Mouse (Mus musculus): ENCODE data around the gene Polr3h. TPM values are rescaled to one million over a fixed set of nuclear protein-coding genes. Genes with fewer than 3 reads are reported as not detected.
A peak's percentile ranks its signal among the peaks of the same experiment; 100 is the strongest.

Gene Polr3h
- total RNA-seq, 2 experiments from 2014 or later: 7.9 to 9.1 TPM

- no peak for DNase-seq
Observed at GRCm38 (mm10) chr15:81869985-81870384, 56.1 kb downstream of the Polr3h start.

- DNase-seq: no peak
Observed at GRCm38 (mm10) chr15:81864238-81864637, 61.8 kb downstream of the Polr3h start.

GRCm38 (mm10) chr15:81860471-81861135 lies 65.4 kb downstream of the Polr3h start:
- DNase-seq: peak; percentile 53

- DNase-seq: peak; percentile 88
Observed at GRCm38 (mm10) chr15:81859330-81860255, 66.4 kb downstream of the Polr3h start.

- DNase-seq: peak; percentile 67
Observed at GRCm38 (mm10) chr15:81858517-81859329, 67.3 kb downstream of the Polr3h start, which contains the start of gene Tob2. Gene Tob2 (minus strand): TSS chr15:81858796.

- peak; percentile 94 for DNase-seq
Observed at GRCm38 (mm10) chr15:81858138-81858516, 67.9 kb downstream of the Polr3h start.

- no peak for DNase-seq
Observed at GRCm38 (mm10) chr15:81857724-81858116, 68.3 kb downstream of the Polr3h start.

- no peak for DNase-seq
Observed at GRCm38 (mm10) chr15:81856938-81857723, 68.9 kb downstream of the Polr3h start.

GRCm38 (mm10) chr15:81856030-81856790 lies 69.8 kb downstream of the Polr3h start:
- peak; percentile 84 for DNase-seq

- DNase-seq: no peak
Observed at GRCm38 (mm10) chr15:81853081-81853480, 73.0 kb downstream of the Polr3h start.

GRCm38 (mm10) chr15:81852411-81853000 lies 73.5 kb downstream of the Polr3h start:
- DNase-seq: no peak

GRCm38 (mm10) chr15:81851375-81851774 lies 74.7 kb downstream of the Polr3h start:
- DNase-seq: no peak

- DNase-seq: no peak
Observed at GRCm38 (mm10) chr15:81850718-81851117, 75.3 kb downstream of the Polr3h start.

- no peak for DNase-seq
Observed at GRCm38 (mm10) chr15:81849104-81849503, 76.9 kb downstream of the Polr3h start.

- peak; percentile 72 for DNase-seq
Observed at GRCm38 (mm10) chr15:81848301-81848700, 77.7 kb downstream of the Polr3h start.

- DNase-seq: no peak
Observed at GRCm38 (mm10) chr15:81847861-81848260, 78.2 kb downstream of the Polr3h start.

- DNase-seq: no peak
Observed at GRCm38 (mm10) chr15:81847161-81847560, 78.9 kb downstream of the Polr3h start.

GRCm38 (mm10) chr15:81846755-81847154 lies 79.3 kb downstream of the Polr3h start:
- DNase-seq: no peak

- DNase-seq: peak; percentile 59
Observed at GRCm38 (mm10) chr15:81845724-81846123, 80.3 kb downstream of the Polr3h start.

- no peak for DNase-seq
Observed at GRCm38 (mm10) chr15:81845033-81845625, 80.9 kb downstream of the Polr3h start.
